Mouse (Mus musculus) kidney, postnatal 25 days (tissue): Measurements from ENCODE around the gene Vmn2r120.
"Not testable (repeated sequence)": the region's sequence is repeated elsewhere in the genome, so short reads cannot be mapped to it uniquely, and the experiment has no call there.

ENCODE experiments used
- DNase-seq, 2 experiments: peaks; one replicate each; pipeline ENCODE4 v3.0.0; 2021; ENCODE audit warnings: mixed read lengths in 2 of 2

The Vmn2r120 gene

GRCm38 (mm10) chr17:57545405-57545804, at the start of gene Vmn2r120:
Gene Vmn2r120, minus strand, starts transcription at chr17:57545505.
- DNase-seq, result no peak

- DNase-seq, result not testable (repeated sequence)
Observed at GRCm38 (mm10) chr17:57587273-57587672, 42.0 kb upstream of the Vmn2r120 start.

- DNase-seq, result no peak
Observed at GRCm38 (mm10) chr17:57574075-57574705, 28.9 kb upstream of the Vmn2r120 start.
